Mouse (Mus musculus) bone marrow, adult 2 months (tissue): ENCODE results near the gene Smagp.

Source experiments
- CTCF ChIP-seq: fragments of 200-500 bp; IDR thresholded peaks from 2 replicates; pipeline ENCODE4 v1.5.1; 2011; ENCODE audit warnings: low read length, control low read depth; ENCODE audit not compliant: control insufficient read depth, insufficient read depth
- POLR2A ChIP-seq: fragments of 200-500 bp; IDR thresholded peaks from 2 replicates; pipeline ENCODE4 v1.6.1; 2011; ENCODE audit warnings: low read depth, mild to moderate bottlenecking, control low read depth, low read length, borderline replicate concordance; ENCODE audit not compliant: control insufficient read depth

- TF ChIP-seq POLR2A (no peak), CTCF (no peak)
Measured at GRCm38 (mm10) chr15:100592817-100593216, 43.9 kb downstream of the Smagp start.
